Mouse (Mus musculus): ENCODE measurements around the gene Gm17720. TPM values are rescaled to one million over a fixed set of nuclear protein-coding genes. Genes with fewer than 3 reads are reported as not detected.
"Not testable (repeated sequence)": the region's sequence is repeated elsewhere in the genome, so short reads cannot be mapped to it uniquely, and the experiment has no call there.

The Gm17720 gene
- total RNA-seq, 1 experiment from 2014 or later, result not detected

- ATAC-seq (ENCODE audit: extremely low read depth, insufficient number of reproducible peaks, low FRiP score, poor library complexity, severe bottlenecking), result no peak
These were observed 44.3 kb downstream of the Gm17720 start for GRCm38 (mm10) chr8:110058207-110058606.

GRCm38 (mm10) chr8:110051208-110051607, 51.3 kb downstream of the Gm17720 start:
- no peak for ATAC-seq (ENCODE audit: extremely low read depth, insufficient number of reproducible peaks, low FRiP score, poor library complexity, severe bottlenecking)

- ATAC-seq (ENCODE audit: extremely low read depth, insufficient number of reproducible peaks, low FRiP score, poor library complexity, severe bottlenecking), result no peak
These were observed 62.0 kb downstream of the Gm17720 start for GRCm38 (mm10) chr8:110040509-110040908.

GRCm38 (mm10) chr8:110039659-110040058, 62.9 kb downstream of the Gm17720 start, which contains the start of gene Chst4:
Gene Chst4, minus strand, starts transcription at chr8:110039740.
- no peak for ATAC-seq (ENCODE audit: extremely low read depth, insufficient number of reproducible peaks, low FRiP score, poor library complexity, severe bottlenecking)

- no peak for ATAC-seq (ENCODE audit: extremely low read depth, insufficient number of reproducible peaks, low FRiP score, poor library complexity, severe bottlenecking)
These were observed 63.3 kb downstream of the Gm17720 start for GRCm38 (mm10) chr8:110039216-110039615.

- no peak for ATAC-seq (ENCODE audit: extremely low read depth, insufficient number of reproducible peaks, low FRiP score, poor library complexity, severe bottlenecking)
These were observed 66.4 kb downstream of the Gm17720 start for GRCm38 (mm10) chr8:110036156-110036555.

- ATAC-seq (ENCODE audit: extremely low read depth, insufficient number of reproducible peaks, low FRiP score, poor library complexity, severe bottlenecking), result no peak
These were observed 68.2 kb downstream of the Gm17720 start for GRCm38 (mm10) chr8:110034331-110034730.

GRCm38 (mm10) chr8:110033771-110034170, 68.8 kb downstream of the Gm17720 start:
- ATAC-seq (ENCODE audit: extremely low read depth, insufficient number of reproducible peaks, low FRiP score, poor library complexity, severe bottlenecking), result not testable (repeated sequence)

Other genes with a start within 250 kb of the Gm17720 start
- gene Phlpp2, start 234.2 kb downstream of the Gm17720 start, total RNA-seq (2017), result 7.7 and 9.1 TPM in 2 replicates
- gene Marveld3, start 140.6 kb downstream of the Gm17720 start, total RNA-seq (2017), result 0.49 TPM in 1 of 2 replicates, not detected in the other
- gene Tat, start 112.3 kb downstream of the Gm17720 start, total RNA-seq (2017), result not detected in 2 replicates
- not detected in 2 replicates for gene Chst4, start 63.0 kb downstream of the Gm17720 start, total RNA-seq (2017)
- gene Zfp612, start 23.0 kb downstream of the Gm17720 start, total RNA-seq (2017), result 0.25 and 1.0 TPM in 2 replicates
- gene Gm21964, start 1.5 kb downstream of the Gm17720 start, total RNA-seq (2017), result not detected in 2 replicates
- not detected in 2 replicates for gene Calb2, start 65.5 kb upstream of the Gm17720 start, total RNA-seq (2017)
- gene Cmtr2, start 112.9 kb upstream of the Gm17720 start, total RNA-seq (2017), result 4.3 and 5.6 TPM in 2 replicates
- 0.12 TPM in 1 of 2 replicates, not detected in the other for gene Hydin, start 164.2 kb upstream of the Gm17720 start, total RNA-seq (2017)